ENCODE assay signal across 8 mouse cellular contexts in the genomic region with DNA sequence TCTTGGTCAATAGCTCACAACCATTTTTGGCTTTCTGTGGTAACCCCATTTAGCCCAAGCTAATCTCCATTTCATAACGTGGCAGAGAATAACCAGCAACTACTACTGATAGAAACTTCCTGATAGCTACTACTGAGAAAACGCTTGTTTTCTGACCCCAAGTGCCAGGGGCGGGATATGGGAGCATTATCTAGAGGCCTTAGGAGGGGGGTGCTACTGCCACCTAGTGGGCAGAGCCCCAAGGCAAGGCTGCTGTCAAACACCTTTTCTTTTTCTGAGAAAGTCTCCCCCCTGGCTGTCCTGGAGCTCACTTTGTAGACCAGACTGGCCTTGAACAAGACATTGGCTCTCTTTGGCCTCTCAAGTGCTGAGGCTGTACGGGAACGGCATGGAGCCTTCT. TPM values are rescaled to one million over a fixed set of nuclear protein-coding genes. Genes with fewer than 3 reads are reported as not detected.
DNase-seq lines count a peak whose midpoint lies in the region; ATAC-seq and TF ChIP-seq lines count a peak whose summit lies in the region.

No protein-coding gene starts in this region.

- H3K27ac ChIP-seq in ES-E14 (ENCODE audit: insufficient read depth, low read depth, low read length, poor library complexity, severe bottlenecking): no peak overlapping the region
- H3K27ac ChIP-seq in forebrain, embryonic 15.5 days (replicated peaks): no peak overlapping the region

- peak overlapping the region; percentile 86 to 97; a peak in 3 of 4 replicates for H3K4me3 ChIP-seq in ES-E14 (ENCODE audit: insufficient read depth in 1 of 2, low read depth in 1 of 2, low read length in 2 of 2, poor library complexity in 1 of 2, severe bottlenecking in 1 of 2)
- peak overlapping the region; percentile 88 for H3K4me3 ChIP-seq in forebrain, embryonic 15.5 days

- no peak overlapping the region for H3K9ac ChIP-seq in ES-E14 (ENCODE audit: insufficient read depth, low read depth, low read length, poor library complexity, severe bottlenecking)
- peak overlapping the region; percentile 80; the same call in 1 of the 2 replicates for H3K9ac ChIP-seq in forebrain, embryonic 15.5 days (replicated peaks)

- H3K4me2 ChIP-seq in forebrain, embryonic 15.5 days (replicated peaks): peak overlapping the region; percentile 92

- peaks cover 33% of the 10 kb centered on the region for H3K36me3 ChIP-seq in ES-E14 (ENCODE audit: control insufficient read depth, insufficient read depth, low read length, poor library complexity, severe bottlenecking)
- peaks cover 37% of the 10 kb centered on the region for H3K36me3 ChIP-seq in forebrain, embryonic 15.5 days

- WGBS in forebrain, embryonic 15.5 days: 2% methylated on average over 5 of the region's 5 CpGs

- DNase-seq in ES-E14 (ENCODE audit: low read depth, low spot score): peak; percentile 79
- DNase-seq in cerebellum, adult 11-12 months: peak; percentile 74
- DNase-seq in heart, postnatal 36 days: peak; percentile 83 to 85
- peak; percentile 78 to 84 for DNase-seq in layer of hippocampus, postnatal 10 days (ENCODE audit: low spot score in 2 of 2)
- peak; percentile 88 for DNase-seq in lung, postnatal 10 days
- peak; percentile 62 for DNase-seq in ovary, postnatal 14 days (ENCODE audit: low spot score)
- peak; percentile 89 for DNase-seq in thymus, postnatal 14 days

- ATAC-seq in forebrain, embryonic 15.5 days (replicated peaks): no peak

- H3K27me3 ChIP-seq in forebrain, embryonic 15.5 days: no peaks in the 10 kb centered on the region

- H3K9me3 ChIP-seq in ES-E14 (ENCODE audit: control insufficient read depth, insufficient read depth, low read depth, low read length): no peaks in the 10 kb centered on the region
- H3K9me3 ChIP-seq in forebrain, embryonic 15.5 days: no peaks in the 10 kb centered on the region; the same call in 1 of the 2 replicates

- in situ Hi-C loops in ES-E14 (cut with MboI; ENCODE audit: low sequenced_read_pairs in 2 of 2, unreplicated experiment in 2 of 2): no loop called here

- intact Hi-C loops in heart, postnatal 36 days (cut with DNase I): loop anchor here (2.0 to 5.0 kb wide), 2 partner anchors 109 to 220 kb away; no protein-coding TSS in a partner anchor

- 0 out of 4 replicates have a peak, but pooled peaks cover 0 to 2% of the 10 kb centered on the region in 2 experiments for H3K4me1 ChIP-seq in ES-E14 (ENCODE audit: control insufficient read depth in 2 of 2, insufficient read depth in 2 of 2, low read length in 2 of 2, poor library complexity in 1 of 2)
- H3K4me1 ChIP-seq in forebrain, embryonic 15.5 days: peaks cover 23% of the 10 kb centered on the region

TF ChIP-seq in ES-E14, 5 proteins besides CTCF, POLR2A, EP300 and RAD21:
- TF ChIP-seq MAFK (IDR thresholded peaks at IDR 0.05; ENCODE audit: insufficient read depth, low read depth, low read length): no peak
- TF ChIP-seq ZC3H11A (IDR thresholded peaks at IDR 0.05; ENCODE audit: borderline replicate concordance, low read depth, low read length): 0 out of 2 replicates have a peak, but pooled peaks have one; percentile 38

RNA-seq across cellular contexts. Expression of gene Cox6a1, which starts 1.2 kb away (rescaled TPM):
- 936 and 1,706 TPM in 2 replicates for total RNA-seq in ES-E14 (2012; rRNA removed)
- 968 and 991 TPM in 2 replicates for polyA plus RNA-seq in forebrain, embryonic 15.5 days (2015; fragmentation: Nextera tagmentation; extraction: Ambion mirVana)
- total RNA-seq in heart, postnatal 36 days (2021): 100 to 1,000 TPM; 253 to 261 TPM
- 100 to 1,000 TPM; 732 to 825 TPM for total RNA-seq in layer of hippocampus, postnatal 10 days (2021)

RNA-seq across cellular contexts. Expression of gene Triap1, which starts 6.5 kb away (rescaled TPM):
- total RNA-seq in ES-E14 (2012; rRNA removed): 21.5 and 30.7 TPM in 2 replicates
- 60.5 and 64.3 TPM in 2 replicates for polyA plus RNA-seq in forebrain, embryonic 15.5 days (2015; fragmentation: Nextera tagmentation; extraction: Ambion mirVana)
- total RNA-seq in heart, postnatal 36 days (2021): 10 to 100 TPM; 22.8 to 27.6 TPM
- 10 to 100 TPM; 31.0 to 35.3 TPM for total RNA-seq in layer of hippocampus, postnatal 10 days (2021)

RNA-seq across cellular contexts. Expression of gene Gatc, which starts 6.6 kb away (rescaled TPM):
- total RNA-seq in ES-E14 (2012; rRNA removed): 1.9 and 3.1 TPM in 2 replicates
- 33.6 and 36.6 TPM in 2 replicates for polyA plus RNA-seq in forebrain, embryonic 15.5 days (2015; fragmentation: Nextera tagmentation; extraction: Ambion mirVana)
- total RNA-seq in heart, postnatal 36 days (2021): 10 to 100 TPM; 17.6 to 18.6 TPM
- 10 to 100 TPM; 29.3 to 32.5 TPM for total RNA-seq in layer of hippocampus, postnatal 10 days (2021)

RNA-seq across cellular contexts. Expression of gene Srsf9, which starts 20.6 kb away (rescaled TPM):
- total RNA-seq in ES-E14 (2012; rRNA removed): 42.6 and 57.2 TPM in 2 replicates
- polyA plus RNA-seq in forebrain, embryonic 15.5 days (2015; fragmentation: Nextera tagmentation; extraction: Ambion mirVana): 200 and 204 TPM in 2 replicates
- 10 to 100 TPM; 16.0 to 18.1 TPM for total RNA-seq in heart, postnatal 36 days (2021)
- 10 to 100 TPM; 63.6 to 77.0 TPM for total RNA-seq in layer of hippocampus, postnatal 10 days (2021)

RNA-seq across cellular contexts. Expression of gene Dynll1, which starts 46.8 kb away (rescaled TPM):
- 575 and 753 TPM in 2 replicates for total RNA-seq in ES-E14 (2012; rRNA removed)
- polyA plus RNA-seq in forebrain, embryonic 15.5 days (2015; fragmentation: Nextera tagmentation; extraction: Ambion mirVana): 1,446 and 1,524 TPM in 2 replicates
- 10 to 100 TPM; 71.9 to 88.5 TPM for total RNA-seq in heart, postnatal 36 days (2021)
- 100 to 1,000 TPM; 753 to 793 TPM for total RNA-seq in layer of hippocampus, postnatal 10 days (2021)
